In genomic region chr6:31098106-31098505, GRCm38 (mm10) we compare ENCODE assay signal across 18 mouse cellular contexts.
A peak's percentile ranks its signal among the peaks of the same experiment; 100 is the strongest.
DNase-seq lines count a peak whose midpoint lies in the region; ATAC-seq and TF ChIP-seq lines count a peak whose summit lies in the region.
"Had no signal": no experiment of that assay in that cellular context is flagged by ENCODE, and none has a peak within 500 bp of the region (broad histone marks: within the 10 kb centered on the region; RNA-seq: fewer than 3 reads in every experiment).

No protein-coding gene starts in this region.

- 62% methylated on average over 5 of the region's 5 CpGs for WGBS in midbrain, embryonic 14.5 days
- 59% methylated on average over 5 of the region's 5 CpGs for whole genome bisulfite sequencing in midbrain, embryonic 13.5 days
- WGBS in forebrain, embryonic 14.5 days: 24% methylated on average over 5 of the region's 5 CpGs

- no peaks in the 10 kb centered on the region for H3K27me3 ChIP-seq in midbrain, embryonic 14.5 days (ENCODE audit: control insufficient read depth, insufficient read depth, low read length)
- H3K27me3 ChIP-seq in midbrain, embryonic 13.5 days: no peaks in the 10 kb centered on the region
- no peaks in the 10 kb centered on the region for H3K27me3 ChIP-seq in forebrain, embryonic 14.5 days (replicated peaks; ENCODE audit: control insufficient read depth, insufficient read depth, low read length)
- H3K27me3 ChIP-seq: embryonic facial prominence, embryonic 12.5 days; heart, embryonic 12.5 days had no signal

- TF ChIP-seq CTCF in gastrocnemius, adult 2 months (IDR thresholded peaks at IDR 0.05): no peak

- no peak overlapping the region for H3K9ac ChIP-seq in midbrain, embryonic 14.5 days (replicated peaks; ENCODE audit: low read length)
- no peak overlapping the region for H3K9ac ChIP-seq in midbrain, embryonic 13.5 days (replicated peaks)
- H3K9ac ChIP-seq in forebrain, embryonic 14.5 days (ENCODE audit: low read length): no peak overlapping the region
- H3K9ac ChIP-seq: embryonic facial prominence, embryonic 12.5 days; heart, embryonic 12.5 days had no signal

- H3K36me3 ChIP-seq in midbrain, embryonic 14.5 days (ENCODE audit: control insufficient read depth, insufficient read depth, low read length): no peaks in the 10 kb centered on the region
- no peaks in the 10 kb centered on the region for H3K36me3 ChIP-seq in midbrain, embryonic 13.5 days
- H3K36me3 ChIP-seq in forebrain, embryonic 14.5 days (ENCODE audit: control insufficient read depth, insufficient read depth, low read length): no peaks in the 10 kb centered on the region
- H3K36me3 ChIP-seq: embryonic facial prominence, embryonic 12.5 days; heart, embryonic 12.5 days; hindbrain, embryonic 10.5 days had no signal

- peaks cover 7% of the 10 kb centered on the region for H3K4me1 ChIP-seq in midbrain, embryonic 14.5 days (ENCODE audit: control insufficient read depth, insufficient read depth, low read length)
- H3K4me1 ChIP-seq in midbrain, embryonic 13.5 days (replicated peaks): peaks cover 45% of the 10 kb centered on the region
- peaks cover 32% of the 10 kb centered on the region for H3K4me1 ChIP-seq in forebrain, embryonic 14.5 days (ENCODE audit: control insufficient read depth, insufficient read depth, low read length)

- H3K27ac ChIP-seq in gastrocnemius, adult 2 months: peak overlapping the region; percentile 89
- H3K27ac ChIP-seq in midbrain, embryonic 14.5 days (replicated peaks; ENCODE audit: low read depth, low read length): no peak overlapping the region
- H3K27ac ChIP-seq in midbrain, embryonic 13.5 days: no peak overlapping the region
- peak overlapping the region; percentile 89; the same call in 1 of the 2 replicates for H3K27ac ChIP-seq in forebrain, embryonic 14.5 days (ENCODE audit: low read depth, low read length)
- H3K27ac ChIP-seq: embryonic facial prominence, embryonic 12.5 days had no signal

- no peak for DNase-seq in gastrocnemius, adult 2 months
- DNase-seq in gastrocnemius, postnatal 10 days: no peak
- DNase-seq in midbrain, embryonic 14.5 days: peak; percentile 25
- peak; percentile 57 for DNase-seq in forebrain, embryonic 14.5 days (ENCODE audit: low spot score)
- DNase-seq in adrenal gland, postnatal 36 days: no peak
- no peak for DNase-seq in cerebellum, adult 9-11 months
- DNase-seq in adrenal gland, adult 8-10 months: no peak
- DNase-seq: adrenal gland, postnatal 14 days; cerebellum, adult 2 months; cerebellum, postnatal 14 days; gastrocnemius, postnatal 25 days had no signal

- intact Hi-C loops in gastrocnemius, adult 2 months (cut with DNase I): no loop called here

- no peak for ATAC-seq in midbrain, embryonic 14.5 days (ENCODE audit: low FRiP score, low TSS enrichment)
- no peak for ATAC-seq in midbrain, embryonic 13.5 days
- ATAC-seq in forebrain, embryonic 14.5 days: no peak
- ATAC-seq: hindbrain, embryonic 16.5 days; inflammation-experienced regulatory T-cells, adult 6 months; intestine, postnatal 0 days had no signal

- H3K9me3 ChIP-seq in midbrain, embryonic 14.5 days (ENCODE audit: control insufficient read depth, low read length): no peaks in the 10 kb centered on the region
- no peaks in the 10 kb centered on the region for H3K9me3 ChIP-seq in midbrain, embryonic 13.5 days
- H3K9me3 ChIP-seq in forebrain, embryonic 14.5 days (replicated peaks; ENCODE audit: control insufficient read depth, low read length): no peaks in the 10 kb centered on the region
- H3K9me3 ChIP-seq: embryonic facial prominence, embryonic 12.5 days; heart, embryonic 12.5 days; hindbrain, embryonic 10.5 days had no signal

- no peak overlapping the region for H3K4me2 ChIP-seq in midbrain, embryonic 14.5 days (ENCODE audit: low read length)
- H3K4me2 ChIP-seq in midbrain, embryonic 13.5 days (replicated peaks): no peak overlapping the region
- no peak overlapping the region for H3K4me2 ChIP-seq in forebrain, embryonic 14.5 days (ENCODE audit: low read length)
- H3K4me2 ChIP-seq: embryonic facial prominence, embryonic 12.5 days; heart, embryonic 12.5 days had no signal

- H3K4me3 ChIP-seq in gastrocnemius, adult 2 months: no peak overlapping the region
- H3K4me3 ChIP-seq in midbrain, embryonic 14.5 days (replicated peaks; ENCODE audit: low read depth, low read length): no peak overlapping the region
- no peak overlapping the region for H3K4me3 ChIP-seq in midbrain, embryonic 13.5 days (replicated peaks)
- H3K4me3 ChIP-seq in forebrain, embryonic 14.5 days (ENCODE audit: low read depth, low read length): no peak overlapping the region
- H3K4me3 ChIP-seq: embryonic facial prominence, embryonic 12.5 days; heart, embryonic 12.5 days; hindbrain, embryonic 10.5 days had no signal

Comparison
In these comparisons a context has a peak if more than half of its experiments do, and no peak if none do; other contexts are left out.
1. DNase-seq: peak in midbrain, embryonic 14.5 days (single experiment) and forebrain, embryonic 14.5 days (single experiment); none in gastrocnemius, adult 2 months (single experiment), gastrocnemius, postnatal 10 days (single experiment), adrenal gland, postnatal 36 days (0 of 2), cerebellum, adult 9-11 months (single experiment) and adrenal gland, adult 8-10 months (single experiment).
2. H3K27ac ChIP-seq: peak in gastrocnemius, adult 2 months (single experiment) and forebrain, embryonic 14.5 days (single experiment); none in midbrain, embryonic 14.5 days (single experiment) and midbrain, embryonic 13.5 days (single experiment).